Mouse (Mus musculus): ENCODE results near the gene Shc4. TPM values are rescaled to one million over a fixed set of nuclear protein-coding genes. Genes with fewer than 3 reads are reported as not detected.

The Shc4 gene
- polyA plus RNA-seq, 1 experiment, result 0.08 TPM

DNA sequence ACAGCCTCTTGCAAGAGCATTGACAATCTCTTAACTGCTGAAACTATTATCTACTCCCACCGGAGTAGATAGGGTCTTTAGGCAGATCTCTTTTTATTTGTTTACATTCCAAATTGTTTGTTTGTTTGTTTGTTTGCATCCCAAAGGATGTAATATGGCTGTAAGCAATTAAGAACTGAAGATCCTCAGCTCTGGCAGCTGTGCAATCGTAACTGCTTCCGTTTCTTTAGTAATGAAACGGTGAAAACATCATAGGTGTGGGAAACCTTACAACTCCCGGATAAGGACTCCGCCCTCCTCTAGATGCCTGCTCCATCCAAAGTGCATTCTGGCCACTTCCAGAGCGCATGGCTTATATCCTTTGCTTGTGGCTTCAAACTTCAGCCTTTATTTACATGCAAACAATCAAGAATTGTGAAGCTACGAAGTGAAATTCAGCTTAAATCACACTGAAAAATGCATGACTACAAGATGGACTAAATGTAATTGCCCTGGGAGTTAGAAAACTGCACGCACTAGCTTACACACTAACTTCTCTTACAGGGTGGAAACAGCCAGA is 99.7 kb downstream of the Shc4 start:
- TF ChIP-seq GATA1 (IDR thresholded peaks at IDR 0.05; ENCODE audit: low read length), result no peak

DNA sequence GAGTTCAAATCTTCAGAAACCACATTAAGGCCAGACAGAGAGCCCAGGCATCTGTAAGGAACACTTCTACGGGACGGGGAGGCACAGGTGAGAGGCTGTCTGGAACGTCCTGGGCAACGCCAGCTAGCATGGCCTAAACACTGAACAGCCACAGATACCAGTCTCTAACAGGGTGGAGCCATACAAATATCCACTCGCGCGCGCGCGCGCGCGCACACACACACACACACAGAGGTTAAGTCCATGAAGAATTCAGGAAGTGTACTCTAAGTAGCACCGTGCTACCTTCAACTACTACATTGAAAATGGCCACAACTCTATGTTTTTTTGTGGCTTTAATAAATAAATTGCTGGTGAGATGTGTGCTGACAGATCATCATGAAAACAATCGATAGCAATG is 100.7 kb downstream of the Shc4 start:
- no peak for TF ChIP-seq GATA1 (IDR thresholded peaks at IDR 0.05; ENCODE audit: low read length)

DNA sequence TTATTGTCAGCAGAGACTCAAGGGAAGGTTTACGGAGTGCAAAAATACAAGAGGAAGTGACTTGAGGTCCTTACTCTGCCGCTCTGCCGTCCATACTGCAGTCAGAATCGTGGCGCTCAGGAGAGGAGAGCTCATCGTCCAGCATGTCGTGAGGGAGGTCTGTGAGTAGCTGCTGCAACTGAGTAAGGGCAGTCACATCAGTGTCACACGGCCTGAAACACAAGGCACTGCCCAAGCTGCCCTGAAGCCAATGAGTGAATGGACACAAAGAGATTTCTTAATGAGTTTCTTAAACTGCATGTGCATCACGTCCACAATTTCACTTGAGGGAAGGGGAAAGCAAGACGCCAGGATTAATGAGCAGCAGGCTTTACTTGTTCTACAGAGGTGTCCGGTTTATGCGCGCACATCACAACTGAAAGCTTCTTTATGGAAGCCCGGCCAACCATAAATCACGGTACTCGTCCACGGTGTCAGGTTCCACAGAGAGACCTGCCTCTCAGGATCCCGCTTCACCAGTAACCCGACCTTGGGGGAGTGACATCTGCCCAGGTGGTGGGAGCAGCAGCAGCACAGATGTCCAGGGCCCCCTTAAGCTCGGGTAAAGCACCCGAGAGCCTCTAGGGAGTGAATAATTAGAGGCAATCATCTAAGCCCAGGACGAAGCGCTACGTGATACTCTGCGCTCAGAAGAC is 103.6 kb downstream of the Shc4 start:
- no peak for TF ChIP-seq GATA1 (IDR thresholded peaks at IDR 0.05; ENCODE audit: low read length)

DNA sequence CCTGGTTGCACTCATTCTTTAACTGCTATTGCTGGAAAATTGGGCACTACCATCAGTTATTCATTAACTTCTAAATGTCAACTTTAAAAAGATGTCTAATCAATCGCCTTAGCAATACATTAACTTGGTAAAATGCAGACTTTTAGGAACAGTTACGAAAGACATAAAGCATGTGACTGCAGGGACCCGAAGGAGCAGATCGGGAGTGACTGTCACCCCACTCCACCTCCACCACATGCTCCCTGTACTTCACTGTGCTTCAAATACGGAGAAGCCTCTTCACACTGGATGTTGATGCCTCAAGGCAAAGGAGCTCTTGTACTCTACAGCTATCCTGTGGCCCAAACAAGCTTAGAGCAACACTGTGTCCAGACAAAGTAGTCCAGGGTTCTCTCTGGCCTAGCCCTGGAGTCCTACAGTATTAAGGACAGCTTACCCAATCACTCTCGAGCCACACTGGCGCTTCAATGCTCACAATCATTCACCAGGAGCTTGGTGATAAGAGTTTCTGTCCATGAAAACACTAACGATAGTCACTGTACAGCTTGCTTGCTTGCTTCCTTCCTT is 108.0 kb downstream of the Shc4 start:
- no peak for TF ChIP-seq GATA1 (IDR thresholded peaks at IDR 0.05; ENCODE audit: low read length)

DNA sequence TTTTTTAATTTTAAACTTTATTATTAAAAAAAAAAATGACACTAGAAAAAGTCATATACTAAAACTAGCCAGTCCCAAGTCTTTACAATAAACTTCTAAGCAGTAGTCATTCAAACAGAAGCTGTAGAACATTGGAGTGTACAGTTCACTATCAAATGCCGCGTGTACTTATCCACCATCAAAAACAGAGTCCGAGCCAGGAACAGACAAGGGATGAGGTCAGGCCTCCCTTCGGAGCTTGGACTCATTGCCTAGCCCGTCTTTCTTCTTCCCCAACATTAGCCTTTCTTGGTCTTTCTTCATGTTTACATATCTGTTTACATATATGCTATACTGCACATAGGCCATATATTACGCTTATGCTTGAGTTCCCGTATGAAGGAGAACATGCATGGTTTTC is 108.5 kb downstream of the Shc4 start:
- no peak for TF ChIP-seq GATA1 (IDR thresholded peaks at IDR 0.05; ENCODE audit: low read length)

DNA sequence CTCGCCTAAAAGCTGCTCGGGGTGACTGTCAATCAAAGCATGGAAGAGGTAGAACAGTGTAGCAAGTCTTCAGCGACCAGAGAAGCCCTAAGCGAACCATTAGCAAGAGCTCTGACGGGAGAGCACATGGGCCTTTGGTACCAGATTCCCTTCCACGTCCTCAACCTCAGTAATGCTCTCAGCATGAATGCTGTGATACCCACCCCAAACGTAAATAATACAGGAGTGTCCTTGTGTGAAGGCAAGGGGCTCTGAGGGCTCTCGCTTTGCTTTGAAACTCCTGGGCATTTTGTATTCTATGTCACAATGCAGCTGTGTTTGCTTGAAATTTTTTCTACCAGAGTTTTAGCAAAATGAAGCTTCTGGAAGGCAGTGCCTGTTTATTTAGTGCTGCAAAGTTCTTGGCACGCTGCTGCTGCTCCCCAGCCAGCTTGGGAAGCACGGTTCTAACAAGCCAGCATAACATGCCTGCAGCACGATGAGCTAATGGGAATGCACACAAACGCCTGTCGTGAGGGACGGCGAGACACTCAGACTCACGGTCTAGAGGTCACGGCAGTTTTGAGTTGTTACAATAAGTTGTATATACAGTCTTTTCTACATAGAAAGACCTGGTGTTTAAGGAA is 117.6 kb downstream of the Shc4 start:
- TF ChIP-seq GATA1 (IDR thresholded peaks at IDR 0.05; ENCODE audit: low read length), result no peak

DNA sequence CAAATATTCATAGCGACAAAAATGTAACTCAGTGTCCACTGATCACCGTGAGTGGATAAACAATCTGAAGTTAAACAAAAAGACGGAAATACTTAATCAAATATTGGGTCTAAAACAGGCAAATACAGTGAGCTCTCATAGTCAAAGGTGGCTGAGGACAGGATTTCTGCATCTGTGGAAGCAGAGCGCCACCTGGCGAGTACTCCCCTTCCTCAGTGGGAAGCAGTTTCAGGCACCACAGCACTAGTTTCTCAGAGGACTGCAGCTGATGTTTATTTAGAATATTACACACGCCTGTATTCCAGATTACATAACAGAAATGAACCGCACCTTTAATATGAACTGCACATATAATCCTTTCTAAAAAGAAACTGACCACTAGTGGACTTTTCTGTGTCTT is 119.3 kb downstream of the Shc4 start:
- no peak for TF ChIP-seq GATA1 (IDR thresholded peaks at IDR 0.05; ENCODE audit: low read length)

DNA sequence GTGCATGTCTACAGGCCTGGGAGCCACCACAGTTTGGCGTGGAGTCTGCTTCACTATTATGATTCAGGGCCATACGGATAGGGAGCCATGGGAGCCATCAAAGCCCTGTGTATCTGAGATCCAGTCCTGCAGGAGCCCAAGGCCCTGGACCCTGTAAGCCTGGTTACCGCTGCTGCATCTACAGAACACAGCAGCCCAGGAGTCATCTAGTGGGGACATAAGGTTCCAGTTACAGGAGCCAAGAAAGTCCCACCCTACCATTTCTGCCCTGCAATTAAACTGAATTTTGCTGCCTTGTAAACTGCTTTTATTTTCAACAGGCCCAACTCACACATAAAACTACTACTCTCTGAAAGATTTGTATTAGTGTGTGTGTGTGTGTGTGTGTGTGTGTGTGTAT is 121.0 kb downstream of the Shc4 start:
- TF ChIP-seq GATA1 (IDR thresholded peaks at IDR 0.05; ENCODE audit: low read length), result no peak

DNA sequence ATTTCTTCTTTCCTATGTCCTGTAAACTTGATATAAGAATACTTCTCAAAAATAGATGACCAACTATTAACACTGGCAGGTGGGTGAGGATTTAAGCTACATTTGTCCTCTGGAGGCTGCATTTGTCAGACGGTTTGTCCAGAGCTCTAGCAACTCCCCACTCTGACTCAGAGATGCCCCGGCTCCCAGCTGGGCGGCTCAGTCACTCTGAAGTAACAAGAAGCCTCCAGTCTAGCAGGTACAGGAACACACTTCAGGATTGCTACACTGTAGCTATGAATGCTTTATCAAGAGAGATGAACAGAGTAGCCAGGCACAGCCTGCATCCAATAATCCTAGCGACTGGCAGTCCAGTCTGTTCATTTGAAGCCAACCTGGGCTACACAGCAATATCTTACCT is 125.0 kb downstream of the Shc4 start:
- no peak for TF ChIP-seq GATA1 (IDR thresholded peaks at IDR 0.05; ENCODE audit: low read length)

DNA sequence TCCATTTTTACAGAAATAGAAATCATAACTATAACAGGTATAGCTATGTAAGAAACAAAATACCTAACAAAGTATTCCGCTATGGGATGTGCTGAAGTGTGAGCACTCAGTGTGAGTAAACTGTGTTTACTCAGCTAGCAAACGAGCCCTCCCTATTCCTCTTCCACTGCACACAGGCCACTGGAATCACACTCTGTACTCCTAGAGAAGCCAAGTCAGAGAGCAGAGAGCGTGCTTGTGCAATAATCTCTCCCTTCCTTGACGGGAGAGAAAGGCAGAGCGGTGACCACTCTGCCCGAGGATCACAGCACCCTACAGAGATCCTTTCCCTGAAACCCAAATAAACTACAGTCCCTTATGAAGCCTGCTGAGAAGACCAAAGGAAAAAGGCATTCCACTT is 125.7 kb downstream of the Shc4 start:
- TF ChIP-seq GATA1 (IDR thresholded peaks at IDR 0.05; ENCODE audit: low read length), result no peak

DNA sequence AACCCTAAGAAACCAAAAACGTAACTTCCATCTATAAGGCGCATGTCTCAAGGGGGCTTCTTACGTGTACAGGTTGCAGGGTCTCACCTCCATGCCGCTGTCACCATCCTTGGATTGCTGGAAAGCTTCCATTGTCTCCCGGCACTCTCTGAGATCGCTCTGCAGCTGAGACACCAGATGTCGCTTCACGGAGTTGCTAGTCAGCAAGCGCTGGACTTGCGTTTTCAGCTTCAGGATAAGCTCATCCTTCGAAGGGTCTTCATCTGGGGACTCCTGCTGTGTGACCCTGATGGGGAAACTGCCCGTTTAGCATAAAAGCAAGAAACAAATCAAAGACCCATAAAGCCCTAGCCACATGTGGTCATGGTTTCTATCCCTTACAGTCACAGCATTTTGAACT is 129.2 kb downstream of the Shc4 start:
- TF ChIP-seq GATA1 (IDR thresholded peaks at IDR 0.05; ENCODE audit: low read length), result no peak

DNA sequence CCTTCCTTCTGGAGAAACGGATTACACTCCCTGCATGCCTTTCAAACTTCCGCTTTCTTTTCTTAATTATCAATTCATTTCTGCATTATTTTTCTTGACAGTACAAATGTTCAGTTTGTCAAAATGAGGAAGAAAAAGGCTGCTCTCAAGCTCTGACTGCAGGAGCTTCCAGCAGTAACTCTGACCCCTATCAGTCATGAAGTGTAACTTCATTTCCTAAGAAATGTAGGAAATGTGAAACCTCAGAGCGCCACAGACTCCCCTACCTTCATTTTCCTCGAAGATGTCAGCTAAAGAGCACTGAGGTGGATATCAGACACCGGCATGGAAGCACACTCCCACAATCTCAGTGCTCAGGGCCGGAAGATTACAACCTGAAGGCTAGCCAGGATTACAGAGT is 129.9 kb downstream of the Shc4 start:
- no peak for TF ChIP-seq GATA1 (IDR thresholded peaks at IDR 0.05; ENCODE audit: low read length)

DNA sequence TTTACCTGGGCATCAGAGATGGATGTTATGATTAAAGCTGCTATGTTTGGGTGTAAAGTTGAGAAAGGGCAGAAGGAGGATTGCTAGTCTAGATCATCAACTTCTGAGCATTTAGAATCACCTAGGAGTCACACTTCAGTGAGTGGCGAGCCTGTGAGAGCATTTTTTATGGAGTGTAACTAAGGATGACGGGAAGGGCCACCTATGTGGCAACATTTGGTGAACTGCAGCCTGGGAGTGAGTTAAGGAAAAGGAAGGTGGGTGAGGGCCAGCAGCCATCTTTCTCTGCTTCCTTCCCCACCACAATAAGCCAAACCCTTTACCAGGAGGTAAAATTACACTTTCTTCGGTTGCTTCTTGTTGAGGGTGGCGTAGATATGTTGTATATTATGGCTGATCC is 132.1 kb downstream of the Shc4 start:
- no peak for TF ChIP-seq GATA1 (IDR thresholded peaks at IDR 0.05; ENCODE audit: low read length)

DNA sequence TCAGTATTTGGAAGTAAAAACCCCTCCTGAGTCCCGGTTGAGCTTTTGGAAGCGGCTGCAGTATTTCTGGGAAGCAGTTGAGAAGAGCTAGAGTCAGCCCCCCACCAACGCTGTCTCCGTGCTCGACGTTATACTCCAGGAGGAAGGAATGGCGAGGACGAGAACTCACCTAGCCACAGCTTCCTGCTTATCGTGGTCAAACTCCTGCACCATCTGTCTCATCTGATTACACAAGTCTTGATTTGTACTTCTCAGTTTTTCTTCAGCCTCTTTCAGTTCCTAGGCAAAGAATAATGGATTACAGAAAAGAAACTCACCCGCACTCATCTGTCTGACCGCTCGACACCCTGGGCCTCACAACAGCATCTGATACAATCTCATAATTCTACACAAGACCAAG is 134.7 kb downstream of the Shc4 start:
- TF ChIP-seq GATA1 (IDR thresholded peaks at IDR 0.05; ENCODE audit: low read length), result peak; percentile 22

DNA sequence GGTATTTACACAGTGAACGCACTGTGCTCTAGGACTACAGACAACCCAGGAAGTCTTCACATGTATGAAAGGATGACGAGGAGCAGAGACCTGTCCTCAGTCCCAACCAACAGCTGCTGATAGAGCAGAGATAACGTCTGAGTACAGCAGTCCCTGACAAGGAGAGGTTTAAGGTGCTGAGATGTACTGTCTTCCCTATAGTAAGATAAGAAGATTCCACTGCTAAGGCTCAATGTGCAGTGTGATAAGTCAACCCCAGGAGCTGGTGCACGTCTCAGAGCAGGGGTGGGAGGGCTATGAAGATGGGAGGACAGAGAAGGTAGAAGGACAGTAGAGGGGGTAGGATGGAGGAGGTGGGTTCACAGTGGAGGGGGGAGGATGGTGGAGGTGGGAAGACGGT is 142.9 kb downstream of the Shc4 start:
- TF ChIP-seq GATA1 (IDR thresholded peaks at IDR 0.05; ENCODE audit: low read length), result peak; percentile 41

DNA sequence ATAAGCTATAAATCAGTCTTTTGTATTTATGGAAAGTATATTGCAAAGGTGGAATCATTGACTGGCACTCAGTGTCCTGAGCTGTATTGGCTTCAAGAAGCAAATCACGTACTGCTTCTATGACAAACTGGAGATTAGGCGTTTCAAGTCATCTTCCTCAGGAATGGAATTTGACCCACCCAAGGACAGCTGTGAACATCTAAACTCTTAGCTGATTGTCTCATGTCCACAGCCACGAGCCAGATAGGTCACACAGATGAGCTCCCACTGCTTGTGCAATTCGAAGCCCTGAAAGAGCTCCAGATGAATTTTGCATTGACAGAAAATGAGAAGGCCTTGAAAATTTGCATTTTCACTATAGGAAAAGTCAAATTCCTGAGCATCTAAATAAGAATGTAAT is 146.3 kb downstream of the Shc4 start:
- TF ChIP-seq GATA1 (IDR thresholded peaks at IDR 0.05; ENCODE audit: low read length), result no peak

Other genes starting within 250 kb of the Shc4 start
- not detected in 2 replicates for gene Gm9913, start 219.1 kb downstream of the Shc4 start, polyA plus RNA-seq (2012)
- gene Fbn1, start 216.2 kb downstream of the Shc4 start, polyA plus RNA-seq (2012), result not detected in 2 replicates
- 2.3 and 2.6 TPM in 2 replicates for gene Cep152, start 99.0 kb downstream of the Shc4 start, polyA plus RNA-seq (2012)
- not detected in 2 replicates for gene Eid1, start 51.1 kb downstream of the Shc4 start, polyA plus RNA-seq (2012)
- gene Secisbp2l, start 58.7 kb upstream of the Shc4 start, polyA plus RNA-seq (2012), result 5.5 and 6.4 TPM in 2 replicates
- gene Galk2, start 135.0 kb upstream of the Shc4 start, polyA plus RNA-seq (2012), result 0.98 and 2.2 TPM in 2 replicates
- gene Cops2, start 135.0 kb upstream of the Shc4 start, polyA plus RNA-seq (2012), result 2.5 and 4.7 TPM in 2 replicates